Mouse (Mus musculus) MEL (cell line): ENCODE results near the gene Wdr72. TPM values are rescaled to one million over a fixed set of nuclear protein-coding genes. Genes with fewer than 3 reads are reported as not detected.

Source experiments
- DNase-seq: peaks from one replicate; pipeline ENCODE4 v3.0.0; 2011; ENCODE audit warnings: low read depth, low spot score
- H3K27ac ChIP-seq: 2 replicates; pipeline ENCODE4 v1.5.1; 2012; ENCODE audit warnings: low read depth, mild to moderate bottlenecking, control low read depth, low read length, moderate library complexity; ENCODE audit not compliant: control insufficient read depth
- H3K27me3 ChIP-seq, 2 experiments: fragments of 150-350 bp in 1 of 2; sonication (generic) in 1 of 2; 2 replicates each; pipeline ENCODE4 v1.6.1; 2012; ENCODE audit warnings: low read length in 2 of 2, mild to moderate bottlenecking in 2 of 2, improper control_type of control experiment in 1 of 2, moderate library complexity in 1 of 2; ENCODE audit not compliant: insufficient read depth in 2 of 2, control insufficient read depth in 1 of 2
- H3K36me3 ChIP-seq, 2 experiments: 2 replicates each; pipeline ENCODE4 v1.6.1; 2012 to 2014; ENCODE audit warnings: low read length in 2 of 2, improper control_type of control experiment in 1 of 2, inconsistent platforms in 1 of 2, mild to moderate bottlenecking in 1 of 2; ENCODE audit not compliant: insufficient read depth in 2 of 2, control insufficient read depth in 1 of 2
- H3K4me1 ChIP-seq, 2 experiments: fragments of 150-350 bp in 1 of 2; sonication (generic) in 1 of 2; 2 replicates each; pipeline ENCODE4 v1.6.1; 2012; ENCODE audit warnings: low read length in 2 of 2, improper control_type of control experiment in 1 of 2, mild to moderate bottlenecking in 1 of 2; ENCODE audit not compliant: insufficient read depth in 2 of 2, control insufficient read depth in 1 of 2
- H3K4me3 ChIP-seq, 2 experiments: fragments of 150-350 bp in 1 of 2; sonication (generic) in 1 of 2; 2 replicates each; pipeline ENCODE4 v1.5.1; 2012; ENCODE audit warnings: low read depth in 2 of 2, low read length in 2 of 2, mild to moderate bottlenecking in 2 of 2, moderate library complexity in 2 of 2, control low read depth in 1 of 2, improper control_type of control experiment in 1 of 2; ENCODE audit not compliant: control insufficient read depth in 1 of 2, insufficient read depth in 1 of 2
- H3K79me2 ChIP-seq: 2 replicates; pipeline ENCODE4 v1.6.1; 2012; ENCODE audit warnings: mild to moderate bottlenecking, low read length, moderate library complexity; ENCODE audit not compliant: control insufficient read depth, poor library complexity, insufficient read depth
- H3K9ac ChIP-seq: 2 replicates; pipeline ENCODE4 v1.6.1; 2012; ENCODE audit warnings: low read depth, mild to moderate bottlenecking, control low read depth, low read length, moderate library complexity; ENCODE audit not compliant: control insufficient read depth, poor library complexity, severe bottlenecking
- H3K9me3 ChIP-seq: fragments of 150-350 bp; sonication (generic); replicated peaks from 2 replicates; pipeline ENCODE4 v1.6.1; 2012; ENCODE audit warnings: mild to moderate bottlenecking, low read length, improper control_type of control experiment, moderate library complexity; ENCODE audit not compliant: insufficient read depth
- CTCF ChIP-seq, 3 experiments: IDR thresholded peaks in 2 of 3; conservative IDR thresholded peaks in 1 of 3; 2 replicates each; pipeline ENCODE4 v1.5.1; 2011 to 2012; ENCODE audit warnings: low read length in 3 of 3, low read depth in 2 of 3, mild to moderate bottlenecking in 2 of 3, improper control_type of control experiment in 1 of 3, inconsistent platforms in 1 of 3, mixed read lengths in 1 of 3, moderate library complexity in 1 of 3; ENCODE audit not compliant: control insufficient read depth in 1 of 3, insufficient read depth in 1 of 3, poor library complexity in 1 of 3, severe bottlenecking in 1 of 3
- ELF1 ChIP-seq: IDR thresholded peaks from 2 replicates; pipeline ENCODE4 v1.6.1; 2014; ENCODE audit warnings: low read depth, mild to moderate bottlenecking, inconsistent platforms, low read length, improper control_type of control experiment, moderate library complexity
- EP300 ChIP-seq, 2 experiments: IDR thresholded peaks; 2 replicates each; pipeline ENCODE4 v1.6.1; 2011; ENCODE audit warnings: improper control_type of control experiment in 2 of 2, low read length in 2 of 2, low read depth in 1 of 2, mild to moderate bottlenecking in 1 of 2
- ETS1 ChIP-seq: IDR thresholded peaks from 2 replicates; pipeline ENCODE4 v1.6.1; 2012; ENCODE audit warnings: low read depth, mild to moderate bottlenecking, inconsistent platforms, low read length, improper control_type of control experiment, moderate library complexity
- GATA1 ChIP-seq: IDR thresholded peaks from 2 replicates; pipeline ENCODE4 v1.6.1; 2011; ENCODE audit warnings: low read depth, low read length, improper control_type of control experiment
- JUND ChIP-seq: IDR thresholded peaks from 2 replicates; pipeline ENCODE4 v1.6.1; 2011; ENCODE audit warnings: low read depth, mild to moderate bottlenecking, improper control_type of control experiment, low read length
- KAT2A ChIP-seq: conservative IDR thresholded peaks from 2 replicates; pipeline ENCODE4 v1.6.1; 2012; ENCODE audit warnings: low read depth, low read length, improper control_type of control experiment, inconsistent platforms
- MAFK ChIP-seq: IDR thresholded peaks from 2 replicates; pipeline ENCODE4 v1.6.1; 2011; ENCODE audit warnings: low read depth, mild to moderate bottlenecking, low read length, improper control_type of control experiment, borderline replicate concordance
- MXI1 ChIP-seq: IDR thresholded peaks from 2 replicates; pipeline ENCODE4 v1.6.1; 2011; ENCODE audit warnings: mild to moderate bottlenecking, low read depth, low read length, improper control_type of control experiment
- MYB ChIP-seq: IDR thresholded peaks from 2 replicates; pipeline ENCODE4 v1.6.1; 2011; ENCODE audit warnings: mild to moderate bottlenecking, low read depth, low read length, improper control_type of control experiment
- NRF1 ChIP-seq: IDR thresholded peaks from 2 replicates; pipeline ENCODE4 v1.6.1; 2014; ENCODE audit warnings: low read depth, mild to moderate bottlenecking, inconsistent platforms, low read length, improper control_type of control experiment, moderate library complexity; ENCODE audit not compliant: poor library complexity, insufficient read depth, severe bottlenecking
- POLR2AphosphoS2 ChIP-seq: IDR thresholded peaks from 2 replicates; pipeline ENCODE4 v1.6.1; 2011; ENCODE audit warnings: low read length, improper control_type of control experiment
- RAD21 ChIP-seq: IDR thresholded peaks from 2 replicates; pipeline ENCODE4 v1.6.1; 2011; ENCODE audit warnings: mild to moderate bottlenecking, low read depth, low read length, improper control_type of control experiment
- SMC3 ChIP-seq: IDR thresholded peaks from 2 replicates; pipeline ENCODE4 v1.6.1; 2011; ENCODE audit warnings: low read depth, low read length, improper control_type of control experiment
- TAL1 ChIP-seq: IDR thresholded peaks from 2 replicates; pipeline ENCODE4 v1.6.1; 2012; ENCODE audit warnings: mild to moderate bottlenecking, inconsistent platforms, low read length, moderate library complexity, mixed read lengths
- TCF12 ChIP-seq: IDR thresholded peaks from 2 replicates; pipeline ENCODE4 v1.6.1; 2014; ENCODE audit warnings: low read depth, mild to moderate bottlenecking, inconsistent platforms, low read length, improper control_type of control experiment, moderate library complexity
- UBTF ChIP-seq: IDR thresholded peaks from 2 replicates; pipeline ENCODE4 v1.6.1; 2012; ENCODE audit warnings: low read depth, mild to moderate bottlenecking, inconsistent platforms, low read length, improper control_type of control experiment, moderate library complexity, borderline replicate concordance; ENCODE audit not compliant: insufficient read depth
- ZC3H11A ChIP-seq: IDR thresholded peaks from 2 replicates; pipeline ENCODE4 v1.6.1; 2012; ENCODE audit warnings: low read depth, mild to moderate bottlenecking, inconsistent platforms, low read length, improper control_type of control experiment
- ZKSCAN1 ChIP-seq: IDR thresholded peaks from 2 replicates; pipeline ENCODE4 v1.6.1; 2012; ENCODE audit warnings: low read depth, mild to moderate bottlenecking, inconsistent platforms, low read length, improper control_type of control experiment, moderate library complexity
- ZNF384 ChIP-seq: IDR thresholded peaks from 2 replicates; pipeline ENCODE4 v1.6.1; 2012; ENCODE audit warnings: low read depth, mild to moderate bottlenecking, inconsistent platforms, low read length, improper control_type of control experiment
- polyA plus RNA-seq, 2 experiments: library from polyadenylated mRNA; stranded (reverse) in 1 of 2; unstranded in 1 of 2; fragments of >175 nt in 1 of 2; fragments of >200 nt in 1 of 2; gene quantifications; 2 replicates each; pipeline versions ENCODE4 v1.2.1 to v1.2.4; 2012; ENCODE audit warnings: low replicate concordance in 2 of 2, low read depth in 1 of 2; ENCODE audit not compliant: insufficient read length in 2 of 2, insufficient read depth in 1 of 2, missing spikeins in 1 of 2
- total RNA-seq: library from RNA; depleted of rRNA; stranded (reverse); fragments of 300-350 nt; gene quantifications from 2 replicates; pipeline ENCODE4 v1.2.3, GENCODE M21; 2012

Gene Wdr72
- total and polyA plus RNA-seq, 3 experiments, result not detected

DNA sequence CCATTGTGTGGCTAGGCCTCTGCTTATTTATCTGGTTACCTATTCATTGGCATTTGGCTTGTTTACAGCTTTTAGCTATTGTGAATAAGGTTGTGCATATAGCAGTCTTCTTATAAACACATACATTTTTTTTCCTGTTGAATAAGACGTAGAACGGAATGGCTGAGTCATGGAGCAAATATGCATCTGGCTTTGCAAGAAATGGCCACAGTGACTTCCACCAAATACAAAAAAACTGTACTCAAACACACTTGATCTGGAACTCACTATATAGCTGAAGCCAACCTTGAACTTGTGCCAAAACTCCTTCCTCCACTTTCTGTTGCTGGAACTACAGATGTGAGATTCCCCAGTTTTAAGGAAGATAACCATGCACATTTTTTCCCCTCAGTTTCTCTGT is 23.9 kb downstream of the Wdr72 start:
- H3K4me1 ChIP-seq, result no peaks in the 10 kb centered on the region
- no peaks in the 10 kb centered on the region for H3K27me3 ChIP-seq
- TF ChIP-seq KAT2A (no peak), SMC3 (no peak), TCF12 (no peak), NRF1 (no peak), ETS1 (no peak), ELF1 (no peak), TAL1 (no peak), MAFK (no peak), JUND (no peak), UBTF (no peak)
- TF ChIP-seq, all 39 proteins: peak for 0
- H3K27ac ChIP-seq, result no peak overlapping the region
- H3K9me3 ChIP-seq, result no peaks in the 10 kb centered on the region
- H3K4me3 ChIP-seq, result no peak overlapping the region
- no peak for DNase-seq
- H3K9ac ChIP-seq, result no peak overlapping the region
- no peaks in the 10 kb centered on the region for H3K79me2 ChIP-seq
- no peaks in the 10 kb centered on the region for H3K36me3 ChIP-seq

DNA sequence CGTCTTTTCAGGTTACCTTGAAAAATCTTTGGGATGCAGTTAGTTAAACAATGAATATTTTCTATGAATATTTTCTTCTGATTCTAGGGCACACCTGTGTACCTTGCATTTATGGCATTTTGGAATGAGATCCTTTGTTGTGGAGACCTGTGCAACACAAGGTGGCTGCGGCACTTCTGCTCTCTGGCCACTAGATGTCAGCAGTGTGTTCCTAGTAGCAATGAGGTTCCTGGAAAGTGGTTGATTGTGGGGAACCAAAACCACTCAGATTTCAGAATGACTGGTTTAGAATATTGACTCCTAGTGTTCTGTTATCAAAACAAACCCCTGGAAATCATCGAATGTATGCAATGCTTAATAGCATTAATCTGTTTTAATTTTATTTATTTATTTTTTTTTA is 31.7 kb downstream of the Wdr72 start:
- Histone ChIP-seq H3K79me2 (no peaks in the 10 kb centered on the region), H3K27ac (no peak overlapping the region), H3K36me3 (no peaks in the 10 kb centered on the region)
- no peak for TF ChIP-seq GATA1
- TF ChIP-seq MYB, result no peak
- TF ChIP-seq ZC3H11A, result peak; percentile 65
- no peak for TF ChIP-seq JUND
- no peak for TF ChIP-seq TCF12
- TF ChIP-seq UBTF, result no peak
- TF ChIP-seq EP300 (IDR thresholded peaks at IDR 0.05; ENCODE audit: low read depth in 1 of 2, low read length in 2 of 2), result no peak
- no peak for TF ChIP-seq POLR2AphosphoS2
- TF ChIP-seq CTCF (IDR thresholded peaks at IDR 0.05 in 2 of 3, conservative IDR thresholded peaks at IDR 0.05 in 1 of 3; ENCODE audit: control insufficient read depth in 1 of 3, insufficient read depth in 1 of 3, low read depth in 2 of 3, low read length in 3 of 3, poor library complexity in 1 of 3, severe bottlenecking in 1 of 3), result peak; percentile 81 to 90 (median 86)
- no peak for TF ChIP-seq MXI1
- peak; percentile 82 for TF ChIP-seq RAD21
- no peak for TF ChIP-seq ZNF384
- no peak for TF ChIP-seq ZKSCAN1
- TF ChIP-seq SMC3, result peak; percentile 85
- TF ChIP-seq TAL1, result no peak
- TF ChIP-seq, all 39 proteins: peak for 4
- DNase-seq, result peak; percentile 61
- Histone ChIP-seq H3K4me1 (no peaks in the 10 kb centered on the region), H3K9ac (no peak overlapping the region), H3K9me3 (no peaks in the 10 kb centered on the region), H3K27me3 (no peaks in the 10 kb centered on the region), H3K4me3 (no peak overlapping the region)
